Mouse (Mus musculus): Measurements from ENCODE around the gene Col8a1. TPM values are rescaled to one million over a fixed set of nuclear protein-coding genes. Genes with fewer than 3 reads are reported as not detected.

Col8a1 gene
- 0.97 TPM for polyA plus RNA-seq (2014; fragmentation: Illumina TruSeq; extraction: RNeasy Lipid Tissue Mini Kit (QIAGEN cat#74804); ENCODE audit: low replicate concordance)

GRCm38 (mm10) chr16:57754526-57755125 lies at the start of gene Col8a1:
Col8a1 (minus strand) TSS chr16:57754737.

GRCm38 (mm10) chr16:57606444-57607227 lies 147.9 kb downstream of the Col8a1 start, which contains the start of gene Cmss1:
Cmss1 (minus strand) TSS chr16:57606864.

Other genes with a start within 250 kb of the Col8a1 start
- 3.0 TPM for gene Cmss1, start 147.9 kb downstream of the Col8a1 start, polyA plus RNA-seq (2014; fragmentation: Illumina TruSeq; extraction: RNeasy Lipid Tissue Mini Kit (QIAGEN cat#74804); ENCODE audit: low replicate concordance)

Measured in small intestine, adult 10 weeks (tissue).